Mouse (Mus musculus) thymus, postnatal 0 days (tissue): ENCODE results near the gene Hint1. TPM values are rescaled to one million over a fixed set of nuclear protein-coding genes. Genes with fewer than 3 reads are reported as not detected.

ENCODE experiments used
- DNase-seq: peaks from one replicate; pipeline ENCODE4 v3.0.0-alpha.2; 2015; ENCODE audit warnings: low spot score
- polyA plus RNA-seq: library from polyadenylated mRNA; unstranded; fragments of >200 nt; fragmentation: Nextera tagmentation; extraction: Ambion mirVana; gene quantifications from 2 replicates; pipeline ENCODE4 v1.2.1, GENCODE M21; 2015

Gene Hint1
- polyA plus RNA-seq, 1 experiment from 2014 or later: 767 TPM

- no peak for DNase-seq
Measured at GRCm38 (mm10) chr11:54861471-54862420, 4.4 kb upstream of the Hint1 start.

- DNase-seq: peak; percentile 66
Measured at GRCm38 (mm10) chr11:54862621-54863520, 3.3 kb upstream of the Hint1 start.

- no peak for DNase-seq
Measured at GRCm38 (mm10) chr11:54865330-54866085, 675 bp upstream of the Hint1 start.

GRCm38 (mm10) chr11:54867049-54867385 lies 834 bp downstream of the Hint1 start:
- peak; percentile 35 for DNase-seq

- no peak for DNase-seq
Measured at GRCm38 (mm10) chr11:54867903-54868434, 1.8 kb downstream of the Hint1 start.

- DNase-seq: no peak
Measured at GRCm38 (mm10) chr11:54868445-54868844, 2.3 kb downstream of the Hint1 start.

- DNase-seq: no peak
Measured at GRCm38 (mm10) chr11:54869318-54869717, 3.1 kb downstream of the Hint1 start.

GRCm38 (mm10) chr11:54871831-54872537 lies 5.8 kb downstream of the Hint1 start:
- DNase-seq: no peak

- no peak for DNase-seq
Measured at GRCm38 (mm10) chr11:54876031-54876430, 9.8 kb downstream of the Hint1 start.

- no peak for DNase-seq
Measured at GRCm38 (mm10) chr11:54878893-54879292, 12.7 kb downstream of the Hint1 start.

- peak; percentile 76 for DNase-seq
Measured at GRCm38 (mm10) chr11:54879434-54879833, 13.3 kb downstream of the Hint1 start.

- DNase-seq: no peak
Measured at GRCm38 (mm10) chr11:54879922-54880321, 13.7 kb downstream of the Hint1 start.

GRCm38 (mm10) chr11:54881051-54881474 lies 14.9 kb downstream of the Hint1 start:
- no peak for DNase-seq

- no peak for DNase-seq
Measured at GRCm38 (mm10) chr11:54882671-54883070, 16.5 kb downstream of the Hint1 start.

- DNase-seq: peak; percentile 14
Measured at GRCm38 (mm10) chr11:54884197-54884828, 18.1 kb downstream of the Hint1 start.

GRCm38 (mm10) chr11:54884937-54885336 lies 18.8 kb downstream of the Hint1 start:
- DNase-seq: no peak

GRCm38 (mm10) chr11:54885406-54885805 lies 19.2 kb downstream of the Hint1 start:
- DNase-seq: no peak

GRCm38 (mm10) chr11:54887927-54888326 lies 21.7 kb downstream of the Hint1 start:
- no peak for DNase-seq

GRCm38 (mm10) chr11:54891341-54891740 lies 25.2 kb downstream of the Hint1 start:
- DNase-seq: no peak

- no peak for DNase-seq
Measured at GRCm38 (mm10) chr11:54892091-54892490, 25.9 kb downstream of the Hint1 start.
